8 mouse cellular contexts compared by ENCODE assay signal in genomic region chrX:93831561-93832336, GRCm38 (mm10). TPM values are rescaled to one million over a fixed set of nuclear protein-coding genes. Genes with fewer than 3 reads are reported as not detected.
A peak's percentile ranks its signal among the peaks of the same experiment; 100 is the strongest.
DNase-seq lines count a peak whose midpoint lies in the region; ATAC-seq lines count a peak whose summit lies in the region.

Gene Pdk3 (minus strand): TSS chrX:93832201.

- DNase-seq in adipocyte (ENCODE audit: low spot score), result peak; percentile 53
- peak; percentile 86 for DNase-seq in embryo, embryonic 10 days (ENCODE audit: low spot score)
- peak; percentile 43 for DNase-seq in gastrocnemius, postnatal 10 days
- DNase-seq in left cerebral cortex, postnatal 10 days (ENCODE audit: extremely low spot score in 1 of 2, low spot score in 2 of 2), result peak; percentile 69 to 84
- peak; percentile 85 for DNase-seq in right cerebral cortex, postnatal 25 days
- peak; percentile 66 to 72 for DNase-seq in urinary bladder, postnatal 4 days (ENCODE audit: low spot score in 2 of 2)

- intact Hi-C loops in left cerebral cortex, postnatal 10 days (cut with DNase I), result no loop called here

- peak; percentile 93 for ATAC-seq in inflammation-experienced regulatory T-cells, adult 6 months
- ATAC-seq in megakaryocyte-erythroid progenitor cell, adult 5-6 weeks (replicated peaks; ENCODE audit: low FRiP score, low TSS enrichment, poor library complexity, severe bottlenecking), result peak; percentile 97

RNA-seq across cellular contexts. Expression of gene Pdk3, which starts in this region (rescaled TPM):
- 10 to 100 TPM in 1 of 2 experiments, 1 to 10 TPM in 1; 7.6 to 10.6 TPM for total RNA-seq in gastrocnemius, postnatal 10 days (2021)
- polyA plus RNA-seq in inflammation-experienced regulatory T-cells, adult 6 months (2017; shearing (Covaris generic)), result 10 to 100 TPM; 16.2 to 35.5 (median 20.8) TPM
- 10 to 100 TPM; 26.7 to 30.0 TPM for total RNA-seq in left cerebral cortex, postnatal 10 days (2021)
- total RNA-seq in megakaryocyte-erythroid progenitor cell, adult 5-6 weeks (2014; fragmentation: Nextera tagmentation), result 36.8 and 61.8 TPM in 2 replicates
- total RNA-seq in megakaryocyte-erythroid progenitor cell, adult 5-6 weeks (2017), result 63.3 and 68.6 TPM in 2 replicates

Comparison
In these comparisons a context has a peak if more than half of its experiments do, and no peak if none do; other contexts are left out.
1. Peak in every context shown above with its lines: DNase-seq and ATAC-seq.